Mouse (Mus musculus) spleen, adult 2 months (tissue): Measurements from ENCODE around the gene Skiv2l. TPM values are rescaled to one million over a fixed set of nuclear protein-coding genes. Genes with fewer than 3 reads are reported as not detected.
"Not testable (repeated sequence)": the region's sequence is repeated elsewhere in the genome, so short reads cannot be mapped to it uniquely, and the experiment has no call there.

ENCODE experiments used
- DNase-seq, 2 experiments: peaks; one replicate each; pipeline versions ENCODE4 v3.0.0 to v3.0.0-alpha.2; 2012 to 2021; ENCODE audit warnings: low spot score in 2 of 2, low read depth in 1 of 2
- H3K27ac ChIP-seq: fragments of 200-500 bp; 2 replicates; pipeline ENCODE4 v1.5.1; 2012; ENCODE audit warnings: low read length, inconsistent platforms; ENCODE audit not compliant: insufficient read depth
- H3K27me3 ChIP-seq: fragments of 200-500 bp; 2 replicates; pipeline ENCODE4 v1.6.1; 2012; ENCODE audit warnings: mild to moderate bottlenecking, moderate library complexity, low read length, inconsistent platforms; ENCODE audit not compliant: control insufficient read depth, insufficient read depth
- H3K36me3 ChIP-seq: fragments of 200-500 bp; 2 replicates; pipeline ENCODE4 v1.6.1; 2012; ENCODE audit warnings: mild to moderate bottlenecking, low read length, inconsistent platforms; ENCODE audit not compliant: control insufficient read depth, insufficient read depth
- H3K4me1 ChIP-seq: fragments of 200-500 bp; 2 replicates; pipeline ENCODE4 v1.6.1; 2011; ENCODE audit warnings: inconsistent platforms; ENCODE audit not compliant: control insufficient read depth, insufficient read depth, insufficient read length
- H3K4me3 ChIP-seq: fragments of 200-500 bp; 2 replicates; pipeline ENCODE4 v1.5.1; 2011; ENCODE audit warnings: mild to moderate bottlenecking, inconsistent platforms; ENCODE audit not compliant: insufficient read depth, insufficient read length; ENCODE audit errors: extremely low read depth
- CTCF ChIP-seq: fragments of 200-500 bp; IDR thresholded peaks from 2 replicates; pipeline ENCODE4 v1.5.1; 2011; ENCODE audit warnings: mild to moderate bottlenecking, inconsistent platforms; ENCODE audit not compliant: insufficient read depth, insufficient read length, insufficient replicate concordance; ENCODE audit errors: extremely low read depth
- POLR2A ChIP-seq: fragments of 200-500 bp; IDR thresholded peaks from 2 replicates; pipeline ENCODE4 v1.6.1; 2011; ENCODE audit warnings: low read depth, low read length, inconsistent platforms
- WGBS: fragments of 180-500 bp; shearing (Covaris S2); methylation state at CpG from one replicate; pipeline ENCODE4 v1.1.7; 2018; 5-methylcytosine and 5-hydroxymethylcytosine counted together
- polyA plus RNA-seq: library from polyadenylated mRNA; depleted of rRNA; stranded (reverse); fragments of >200 nt; gene quantifications from 2 replicates; pipeline ENCODE4 v1.2.3, GENCODE M21; 2012

The Skiv2l gene
- polyA plus RNA-seq, 1 experiment, result 81.7 TPM

GRCm38 (mm10) chr17:34838785-34839184 is 11.2 kb downstream of the Skiv2l start:
- peaks cover 14% of the 10 kb centered on the region for H3K4me1 ChIP-seq
- WGBS, result 92% methylated on average over 7 of the region's 7 CpGs
- TF ChIP-seq POLR2A (no peak), CTCF (no peak)
- H3K27me3 ChIP-seq, result no peaks in the 10 kb centered on the region
- no peak overlapping the region for H3K4me3 ChIP-seq
- no peak for DNase-seq
- no peak overlapping the region for H3K27ac ChIP-seq
- peaks cover 23% of the 10 kb centered on the region for H3K36me3 ChIP-seq

DNA sequence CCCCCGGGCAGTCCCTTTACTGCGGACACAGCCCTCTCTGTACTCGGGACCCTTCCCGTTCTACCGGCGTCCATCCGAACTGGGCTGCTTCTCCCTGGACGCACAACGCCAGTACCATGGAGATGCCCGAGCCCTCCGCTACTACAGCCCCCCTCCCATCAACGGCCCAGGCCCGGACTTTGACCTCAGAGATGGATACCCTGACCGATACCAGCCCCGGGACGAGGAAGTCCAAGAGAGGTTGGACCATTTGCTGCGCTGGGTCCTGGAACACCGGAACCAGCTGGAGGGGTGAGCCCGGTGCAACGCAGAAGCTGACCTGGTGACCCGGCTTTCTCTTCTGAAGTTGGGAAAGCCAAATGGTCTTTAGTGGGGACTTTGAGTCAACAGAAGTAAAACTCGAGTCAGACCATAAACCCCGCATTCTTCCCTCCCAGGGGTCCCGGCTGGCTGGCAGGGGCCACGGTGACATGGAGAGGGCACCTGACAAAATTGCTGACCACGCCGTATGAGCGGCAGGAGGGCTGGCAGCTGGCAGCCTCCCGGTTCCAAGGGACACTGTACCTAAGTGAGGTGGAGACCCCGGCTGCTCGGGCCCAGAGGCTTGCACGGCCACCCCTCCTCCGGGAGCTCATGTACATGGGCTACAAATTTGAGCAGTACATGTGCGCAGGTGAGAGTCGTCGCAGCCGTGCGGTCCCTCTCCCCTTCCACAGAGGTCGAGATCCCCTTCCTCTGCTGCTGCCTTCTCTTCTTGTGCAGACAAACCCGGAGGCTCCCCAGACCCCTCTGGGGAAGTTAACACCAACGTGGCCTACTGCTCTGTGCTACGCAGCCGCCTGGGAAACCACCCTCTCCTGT is 12.3 kb downstream of the Skiv2l start:
- DNase-seq, result no peak
- peak overlapping the region; percentile 79 for H3K27ac ChIP-seq
- 46% methylated on average over 43 of the region's 43 CpGs for WGBS
- peaks cover 14% of the 10 kb centered on the region for H3K4me1 ChIP-seq
- peak overlapping the region; percentile 70 for H3K4me3 ChIP-seq
- no peaks in the 10 kb centered on the region for H3K27me3 ChIP-seq
- TF ChIP-seq CTCF, result no peak
- TF ChIP-seq POLR2A, result no peak
- H3K36me3 ChIP-seq, result peaks cover 23% of the 10 kb centered on the region

DNA sequence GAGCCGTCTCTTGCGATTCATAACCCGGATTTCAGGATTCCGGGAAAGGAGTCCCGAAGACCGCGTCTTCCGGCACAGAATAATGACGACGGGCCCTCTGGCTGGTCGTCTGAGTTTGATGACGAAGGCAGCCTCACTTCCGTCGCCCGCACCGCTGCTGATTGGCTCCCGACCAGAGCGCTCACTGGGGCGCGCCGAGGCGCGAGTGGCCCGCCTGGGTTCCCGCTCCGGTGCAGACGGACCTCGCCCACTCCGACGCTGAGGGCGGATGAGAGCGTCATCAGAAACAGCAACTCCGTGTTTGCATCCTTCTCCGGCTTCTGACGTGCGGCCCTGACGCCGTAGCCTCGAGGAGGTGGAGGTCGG is 13.2 kb downstream of the Skiv2l start, which contains the start of the genes Stk19 and Dxo:
Stk19 (minus strand) TSS at position 90 of the 366 bp plus-strand sequence.
Dxo (plus strand) TSS at position 164 of the 366 bp plus-strand sequence.
- H3K4me1 ChIP-seq, result peaks cover 14% of the 10 kb centered on the region
- peak within 1 kb of the TSS; percentile 79 for H3K27ac ChIP-seq
- H3K4me3 ChIP-seq, result peak within 1 kb of the TSS; percentile 70
- TF ChIP-seq CTCF, result no peak
- TF ChIP-seq POLR2A, result peak; percentile 68
- peak; percentile 89 to 90 for DNase-seq
- under 1% methylated on average over 40 of the region's 40 CpGs for WGBS
- peaks cover 19% of the 10 kb centered on the region for H3K36me3 ChIP-seq
- H3K27me3 ChIP-seq, result no peaks in the 10 kb centered on the region

DNA sequence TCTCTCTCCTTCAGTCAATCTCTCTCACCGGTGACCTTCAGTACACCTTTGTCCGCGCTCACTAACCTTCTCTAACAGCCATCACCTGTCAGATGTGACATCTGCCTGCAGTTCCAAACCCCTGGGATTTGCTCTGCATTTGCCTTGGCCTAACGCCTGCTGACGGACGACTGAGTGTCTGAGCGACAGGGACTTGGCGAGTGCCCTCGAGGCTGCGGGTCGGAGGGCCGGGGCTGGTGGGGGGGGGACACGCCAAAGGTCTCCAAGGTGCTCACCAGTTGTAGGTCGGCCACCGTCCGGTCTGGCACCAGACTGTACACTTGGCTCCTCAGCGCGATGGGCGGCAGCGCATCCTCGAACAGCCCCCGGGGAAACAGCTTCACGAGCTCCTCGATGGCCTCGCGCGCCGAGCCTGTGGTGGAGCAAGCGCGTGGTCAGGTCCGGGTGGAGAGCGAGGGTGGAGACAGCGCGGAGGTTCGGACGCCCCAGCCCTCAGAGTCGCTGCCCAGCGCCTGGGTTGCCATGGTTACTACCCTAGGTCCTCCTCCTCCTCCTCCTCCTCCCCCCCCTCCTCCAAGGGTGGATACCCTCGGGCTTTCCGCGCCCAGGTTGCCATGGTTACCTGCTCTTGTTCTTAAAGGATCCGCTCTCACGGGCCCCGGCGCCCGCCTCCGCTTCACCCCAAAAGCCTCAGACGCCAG is 13.7 kb downstream of the Skiv2l start:
- H3K4me1 ChIP-seq, result peaks cover 14% of the 10 kb centered on the region
- H3K27me3 ChIP-seq, result no peaks in the 10 kb centered on the region
- peak overlapping the region; percentile 72 for H3K27ac ChIP-seq
- no peak for DNase-seq
- TF ChIP-seq CTCF (no peak), POLR2A (no peak)
- peak overlapping the region; percentile 70 for H3K4me3 ChIP-seq
- WGBS, result 7% methylated on average over 48 of the region's 48 CpGs
- H3K36me3 ChIP-seq, result peaks cover 17% of the 10 kb centered on the region

DNA sequence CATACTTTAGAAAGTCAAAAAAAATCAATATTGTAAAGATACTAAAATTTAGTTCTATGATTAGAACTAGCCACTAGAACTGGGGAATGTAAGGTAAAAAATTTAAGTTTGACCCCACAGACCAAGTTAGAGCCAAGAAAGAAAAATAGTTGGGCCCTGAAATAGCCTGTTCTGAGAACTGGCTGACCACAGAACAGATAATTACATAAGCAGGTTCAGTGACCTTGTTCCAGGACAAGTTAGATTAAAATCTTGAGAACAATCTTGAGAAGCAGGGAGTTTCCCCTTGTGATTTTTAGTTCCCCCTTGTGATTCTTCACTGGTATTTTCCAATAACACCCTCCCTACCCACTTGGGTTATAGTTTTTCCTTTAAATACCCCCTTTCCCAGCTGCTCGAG is 19.2 kb downstream of the Skiv2l start:
- peaks cover 30% of the 10 kb centered on the region for H3K36me3 ChIP-seq
- not testable (repeated sequence) for DNase-seq, H3K4me1 ChIP-seq, H3K27me3 ChIP-seq, H3K4me3 ChIP-seq, H3K27ac ChIP-seq
- WGBS, result 81% methylated on average over 1 of the region's 1 CpGs

- no peaks in the 10 kb centered on the region for H3K36me3 ChIP-seq
Observed at GRCm38 (mm10) chr17:34814818-34815370, 35.1 kb downstream of the Skiv2l start.

More at GRCm38 (mm10) chr17:34814818-34815370, 35.1 kb downstream of the Skiv2l start:
- H3K27ac ChIP-seq, result no peak overlapping the region
- H3K4me3 ChIP-seq, result no peak overlapping the region
- TF ChIP-seq POLR2A (no peak), CTCF (no peak)
- WGBS, result 69% methylated on average over 7 of the region's 7 CpGs
- no peak for DNase-seq
- no peaks in the 10 kb centered on the region for H3K27me3 ChIP-seq
- no peaks in the 10 kb centered on the region for H3K4me1 ChIP-seq
